Mouse (Mus musculus): ENCODE data around the gene Boll.

Boll gene

DNA sequence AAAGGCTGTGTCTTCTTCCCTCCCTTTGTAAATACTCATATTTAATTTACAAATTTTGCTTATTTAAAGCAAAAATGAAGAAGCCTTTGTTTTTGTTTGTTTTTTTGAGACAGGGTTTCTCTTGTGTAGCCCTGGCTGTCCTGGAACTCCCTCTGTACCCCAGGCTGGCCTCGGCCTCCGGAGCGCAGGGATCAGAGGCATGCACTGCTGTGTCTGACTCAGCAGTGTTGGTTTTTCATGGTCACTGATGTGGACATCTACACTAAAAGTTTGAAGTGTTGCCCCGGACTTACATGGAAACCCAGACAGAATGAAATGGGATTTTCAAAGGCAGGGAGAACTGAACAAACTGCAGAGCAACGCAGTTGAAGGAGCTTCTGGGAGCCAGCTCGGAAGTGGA, 155.7 kb downstream of the Boll start:
- no peak for DNase-seq (ENCODE audit: low spot score in 2 of 2)

DNA sequence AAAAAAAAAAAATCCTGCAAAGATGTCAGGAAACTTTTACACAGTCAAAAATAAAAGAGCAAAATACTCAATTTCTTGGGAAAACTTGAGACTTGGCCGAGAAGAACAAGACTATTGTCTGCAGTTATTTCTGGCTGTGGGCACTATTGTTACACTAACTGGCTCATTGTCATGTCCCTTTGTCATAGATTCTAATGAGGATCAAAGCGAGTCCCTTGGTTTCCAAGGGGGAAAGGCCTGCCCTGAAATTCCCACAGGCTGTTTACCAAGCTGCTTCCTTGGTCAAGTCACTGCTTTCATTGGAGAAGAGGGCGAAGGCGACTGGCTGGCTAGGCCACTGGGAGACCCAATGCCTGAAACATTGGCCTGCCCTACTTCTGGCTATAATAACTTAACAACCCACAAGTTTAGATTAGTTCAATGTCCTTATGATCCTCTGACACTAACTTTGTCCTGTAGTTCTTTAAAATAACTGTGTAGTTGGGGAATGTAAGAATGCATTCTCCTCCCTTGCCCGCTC, 157.4 kb downstream of the Boll start:
- no peak for DNase-seq (ENCODE audit: low spot score in 2 of 2)

DNA sequence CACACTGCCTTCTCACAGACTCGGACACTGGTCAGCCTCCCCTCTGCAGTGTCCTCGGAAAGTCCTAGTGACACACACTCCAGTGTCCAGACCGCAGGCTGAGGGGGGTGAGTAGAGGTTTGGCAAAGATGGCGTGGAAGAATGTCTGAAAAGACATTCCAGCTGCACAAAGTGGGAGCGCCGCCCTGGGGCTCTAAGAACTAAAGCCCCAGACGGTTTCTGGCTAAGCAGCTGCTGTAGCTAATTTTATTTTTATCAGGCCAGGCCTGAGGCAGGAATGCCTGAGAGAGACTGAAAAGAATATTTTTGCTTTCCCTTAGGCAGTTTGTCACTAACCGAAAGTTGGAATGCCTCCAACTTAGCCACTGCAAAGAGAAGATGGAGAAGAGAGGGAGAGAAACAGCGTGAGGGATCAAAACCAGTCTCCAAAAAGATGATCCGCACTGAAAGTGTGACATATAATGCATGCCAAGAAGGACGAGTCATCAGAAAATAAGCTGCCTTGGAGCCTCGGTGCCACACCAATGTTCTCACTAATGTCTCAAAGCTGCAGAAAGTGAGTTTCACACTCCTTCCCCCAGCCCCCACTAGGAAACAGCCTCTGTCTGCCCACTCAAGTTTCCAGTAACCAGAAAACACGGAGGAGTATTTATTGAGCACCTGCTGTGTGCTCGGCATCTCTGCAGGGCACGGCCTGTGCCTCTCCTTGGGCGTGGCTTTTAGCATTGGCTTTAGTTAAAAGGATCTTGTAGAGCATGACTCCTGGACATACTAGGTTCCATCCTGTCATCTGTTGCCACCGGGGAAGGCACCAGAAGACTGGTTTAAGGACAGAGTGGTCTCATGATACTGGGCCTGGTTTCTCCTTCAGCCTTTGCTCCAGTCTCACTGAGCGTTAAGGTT, 161.2 kb downstream of the Boll start:
- DNase-seq (ENCODE audit: low spot score in 2 of 2), result peak in 1 of 2 experiments; percentile 39

DNA sequence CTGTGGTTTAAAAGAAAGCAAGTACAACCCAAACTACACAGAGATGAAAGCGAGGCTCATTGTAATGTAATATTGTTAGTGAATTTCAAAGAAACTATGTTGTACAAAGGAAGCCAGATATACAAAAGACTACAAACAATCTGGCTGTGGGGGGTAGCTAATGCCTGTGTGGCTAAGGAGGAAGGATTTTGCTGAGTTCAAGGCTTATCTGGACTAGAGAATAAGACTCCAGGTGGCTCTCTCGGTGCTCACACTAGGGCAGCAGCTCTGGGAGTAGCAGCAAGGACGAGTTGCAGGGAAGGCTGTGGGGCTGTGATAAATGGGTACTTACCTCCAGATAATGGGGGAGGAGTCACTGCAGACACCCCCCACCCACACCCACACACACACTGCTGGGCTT, 164.6 kb downstream of the Boll start:
- no peak for DNase-seq (ENCODE audit: low spot score in 2 of 2)
